Mouse (Mus musculus): ENCODE measurements at regions not wholly inside any gene's neighbourhood (a gene's known extent, or its start where the extent isn't known, plus 50 kb on each side); places are given as distances from the start of the nearest gene placed in this dataset.

DNA sequence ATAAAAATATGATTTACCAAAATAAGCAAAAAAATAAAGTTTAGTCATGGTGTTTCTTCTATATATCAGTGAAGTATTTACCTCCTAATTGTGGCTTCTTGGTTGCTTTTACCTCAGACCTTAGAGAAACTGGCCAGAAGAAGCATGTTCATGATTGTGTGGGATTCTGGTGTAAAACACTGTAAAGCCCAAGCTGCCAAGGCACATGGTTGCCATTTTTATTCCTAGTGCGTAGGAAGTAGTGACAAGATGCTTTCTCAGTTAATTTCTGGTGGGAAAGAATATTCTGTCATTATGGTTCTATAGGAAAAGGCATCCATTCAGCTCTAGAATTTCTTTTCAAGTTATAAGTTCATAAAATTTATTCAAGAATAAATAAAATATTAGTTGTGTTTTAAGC, 805.2 kb downstream of the Olfm4 start:
- H3K4me1 ChIP-seq (replicated peaks; ENCODE audit: control insufficient read depth, insufficient read depth, low read length), result no peaks in the 10 kb centered on the region
- DNase-seq (ENCODE audit: low spot score) (no peak), ATAC-seq (ENCODE audit: low FRiP score) (no peak)
- 91% methylated on average over 1 of the region's 1 CpGs for WGBS
- H3K36me3 ChIP-seq (replicated peaks; ENCODE audit: control insufficient read depth, insufficient read depth), result no peaks in the 10 kb centered on the region
- H3K27ac ChIP-seq, result no peak overlapping the region
- no peak overlapping the region for H3K9ac ChIP-seq
- H3K9me3 ChIP-seq (ENCODE audit: control insufficient read depth, low read length), result no peaks in the 10 kb centered on the region
- H3K4me3 ChIP-seq (replicated peaks; ENCODE audit: low read length), result no peak overlapping the region
- no peak overlapping the region for H3K4me2 ChIP-seq (replicated peaks)
- no peaks in the 10 kb centered on the region for H3K27me3 ChIP-seq (ENCODE audit: control insufficient read depth, insufficient read depth, low read length)

DNA sequence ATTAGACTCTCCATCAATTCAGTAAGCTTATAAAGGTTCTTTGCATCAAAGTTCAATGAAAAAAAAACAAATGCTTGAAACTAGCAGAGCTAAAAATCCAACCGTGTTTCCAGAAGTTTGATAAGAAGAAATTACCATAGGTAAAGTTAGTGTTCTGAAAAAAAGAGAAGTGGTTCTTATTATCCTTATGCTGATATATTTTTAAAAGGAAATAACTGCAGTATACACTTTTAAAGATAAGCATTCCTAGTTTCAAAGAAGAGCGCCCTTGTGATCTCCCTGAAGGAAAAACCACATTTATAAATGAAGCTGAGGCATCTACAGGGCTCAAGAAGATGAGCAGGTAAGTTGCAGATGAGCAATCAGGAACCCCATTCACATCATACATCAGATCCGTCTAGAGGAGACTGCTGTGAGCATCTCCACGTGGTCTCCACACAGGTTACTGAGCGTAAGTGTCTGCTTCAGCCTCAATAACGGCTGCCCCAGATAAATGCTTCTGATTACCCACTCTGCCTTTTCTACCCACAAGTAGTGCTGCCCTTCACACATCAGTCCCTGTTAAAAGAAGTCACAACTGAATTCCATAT, 815.6 kb downstream of the Olfm4 start:
- ATAC-seq (ENCODE audit: low FRiP score), result no peak

DNA sequence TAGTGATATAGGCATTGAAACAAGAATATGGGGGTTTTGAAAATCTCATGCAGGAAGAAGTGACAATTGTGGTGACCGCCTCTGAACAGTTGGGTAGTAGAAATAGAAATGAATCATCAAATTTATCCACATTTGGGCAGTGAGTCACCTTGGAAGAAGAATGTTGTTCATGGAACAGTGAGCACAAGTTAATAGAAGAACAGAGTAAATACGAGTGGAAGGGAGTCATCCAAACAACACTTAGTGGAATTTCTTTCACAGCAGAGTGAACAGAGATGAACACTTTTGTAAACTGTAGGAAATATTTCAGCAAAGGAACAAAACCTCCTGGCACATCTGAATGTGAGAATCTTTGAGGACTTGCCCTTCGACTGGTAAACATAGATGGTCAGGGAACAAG, 846.6 kb downstream of the Olfm4 start:
- H3K4me2 ChIP-seq (replicated peaks), result no peak overlapping the region
- no peak overlapping the region for H3K27ac ChIP-seq
- no peak for DNase-seq (ENCODE audit: low spot score)
- H3K9me3 ChIP-seq (ENCODE audit: control insufficient read depth, low read length), result no peaks in the 10 kb centered on the region
- no peak for ATAC-seq (ENCODE audit: low FRiP score)
- H3K9ac ChIP-seq, result no peak overlapping the region
- H3K36me3 ChIP-seq (replicated peaks; ENCODE audit: control insufficient read depth, insufficient read depth), result no peaks in the 10 kb centered on the region
- WGBS, result 78% methylated on average over 3 of the region's 3 CpGs
- no peaks in the 10 kb centered on the region for H3K27me3 ChIP-seq (ENCODE audit: control insufficient read depth, insufficient read depth, low read length)
- H3K4me1 ChIP-seq (replicated peaks; ENCODE audit: control insufficient read depth, insufficient read depth, low read length), result no peaks in the 10 kb centered on the region
- H3K4me3 ChIP-seq (replicated peaks; ENCODE audit: low read length), result no peak overlapping the region

More for the DNA sequence above, 815.6 kb downstream of the Olfm4 start:
- Histone ChIP-seq H3K9ac (no peak overlapping the region), H3K4me3 (replicated peaks; ENCODE audit: low read length) (no peak overlapping the region), H3K9me3 (ENCODE audit: control insufficient read depth, low read length) (no peaks in the 10 kb centered on the region), H3K27ac (no peak overlapping the region), H3K27me3 (ENCODE audit: control insufficient read depth, insufficient read depth, low read length) (no peaks in the 10 kb centered on the region), H3K4me2 (replicated peaks) (no peak overlapping the region), H3K36me3 (replicated peaks; ENCODE audit: control insufficient read depth, insufficient read depth) (no peaks in the 10 kb centered on the region), H3K4me1 (replicated peaks; ENCODE audit: control insufficient read depth, insufficient read depth, low read length) (no peaks in the 10 kb centered on the region)
- DNase-seq (ENCODE audit: low spot score), result no peak
- WGBS, result 89% methylated on average over 6 of the region's 6 CpGs

DNA sequence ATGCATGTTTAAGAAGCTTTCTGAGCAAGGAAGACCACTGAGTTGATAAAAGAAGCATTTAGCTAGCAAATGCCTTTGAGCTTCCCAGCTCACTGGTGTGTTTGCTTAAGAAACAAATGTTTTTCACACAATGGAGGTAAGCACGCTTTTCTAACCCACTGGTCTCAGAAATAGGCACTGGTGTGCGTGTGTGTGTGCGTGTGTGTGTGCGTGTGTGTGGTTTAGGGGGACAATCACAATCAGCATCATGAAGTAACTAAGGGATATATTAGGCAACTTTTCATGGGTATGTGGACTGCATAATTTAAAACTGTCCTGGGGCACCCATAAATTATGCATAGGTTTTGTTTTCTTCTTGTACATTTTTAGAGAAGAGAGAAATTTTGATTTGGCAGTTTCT, 860.7 kb downstream of the Olfm4 start:
- no peak overlapping the region for H3K9ac ChIP-seq
- 0 out of 2 replicates have a peak overlapping the region, but pooled peaks have one; percentile 14 for H3K27ac ChIP-seq
- ATAC-seq (ENCODE audit: low FRiP score) (no peak), DNase-seq (ENCODE audit: low spot score) (no peak)
- no peaks in the 10 kb centered on the region for H3K27me3 ChIP-seq (ENCODE audit: control insufficient read depth, insufficient read depth, low read length)
- H3K4me2 ChIP-seq (replicated peaks), result no peak overlapping the region
- no peak overlapping the region for H3K4me3 ChIP-seq (replicated peaks; ENCODE audit: low read length)
- no peaks in the 10 kb centered on the region for H3K36me3 ChIP-seq (replicated peaks; ENCODE audit: control insufficient read depth, insufficient read depth)
- WGBS, result 80% methylated on average over 4 of the region's 4 CpGs
- no peaks in the 10 kb centered on the region for H3K9me3 ChIP-seq (ENCODE audit: control insufficient read depth, low read length)
- peaks cover 6% of the 10 kb centered on the region; the same call in 1 of the 2 replicates for H3K4me1 ChIP-seq (replicated peaks; ENCODE audit: control insufficient read depth, insufficient read depth, low read length)

DNA sequence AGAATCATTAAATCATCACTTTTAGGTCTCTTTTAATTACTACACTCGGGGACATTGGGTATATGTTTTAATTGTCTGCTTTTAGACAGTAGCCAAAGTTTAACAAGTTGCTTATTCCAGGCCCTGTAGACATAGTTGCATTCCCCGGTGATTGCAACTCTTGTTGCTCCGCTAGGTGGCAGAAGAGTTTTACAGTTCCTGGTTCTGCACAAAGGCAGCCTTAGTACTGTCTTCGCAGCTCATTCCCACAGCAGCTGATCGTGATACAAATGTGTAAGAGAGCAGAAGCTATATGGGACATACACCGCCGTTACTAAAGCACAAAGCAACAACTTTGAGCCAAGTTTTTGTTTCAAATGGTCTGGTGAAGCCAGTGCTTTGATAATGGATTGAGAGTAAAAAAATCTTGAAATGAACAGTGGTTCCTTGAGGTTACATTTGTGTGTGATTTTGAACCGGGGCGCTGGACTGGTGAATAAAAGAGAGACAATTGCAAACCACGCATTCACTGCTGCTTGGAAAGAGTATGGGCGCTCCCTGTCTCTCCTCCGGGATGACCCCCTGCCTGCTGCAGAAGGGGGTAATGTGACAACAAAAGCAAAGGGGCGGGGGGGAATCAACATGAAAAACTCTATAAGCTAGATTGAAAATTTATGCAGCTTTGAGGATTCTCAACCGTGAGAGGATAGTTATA, 861.8 kb downstream of the Olfm4 start:
- no peaks in the 10 kb centered on the region for H3K27me3 ChIP-seq (ENCODE audit: control insufficient read depth, insufficient read depth, low read length)
- peaks cover 6% of the 10 kb centered on the region; the same call in 1 of the 2 replicates for H3K4me1 ChIP-seq (replicated peaks; ENCODE audit: control insufficient read depth, insufficient read depth, low read length)
- peak overlapping the region; percentile 66 for H3K27ac ChIP-seq
- peak overlapping the region; percentile 35 for H3K9ac ChIP-seq
- H3K36me3 ChIP-seq (replicated peaks; ENCODE audit: control insufficient read depth, insufficient read depth), result no peaks in the 10 kb centered on the region
- no peaks in the 10 kb centered on the region for H3K9me3 ChIP-seq (ENCODE audit: control insufficient read depth, low read length)
- H3K4me2 ChIP-seq (replicated peaks), result peak overlapping the region; percentile 46
- peak overlapping the region; percentile 24 for H3K4me3 ChIP-seq (replicated peaks; ENCODE audit: low read length)
- DNase-seq (ENCODE audit: low spot score), result peak; percentile 92
- ATAC-seq (ENCODE audit: low FRiP score), result peak; percentile 91
- 10% methylated on average over 14 of the region's 14 CpGs for WGBS

DNA sequence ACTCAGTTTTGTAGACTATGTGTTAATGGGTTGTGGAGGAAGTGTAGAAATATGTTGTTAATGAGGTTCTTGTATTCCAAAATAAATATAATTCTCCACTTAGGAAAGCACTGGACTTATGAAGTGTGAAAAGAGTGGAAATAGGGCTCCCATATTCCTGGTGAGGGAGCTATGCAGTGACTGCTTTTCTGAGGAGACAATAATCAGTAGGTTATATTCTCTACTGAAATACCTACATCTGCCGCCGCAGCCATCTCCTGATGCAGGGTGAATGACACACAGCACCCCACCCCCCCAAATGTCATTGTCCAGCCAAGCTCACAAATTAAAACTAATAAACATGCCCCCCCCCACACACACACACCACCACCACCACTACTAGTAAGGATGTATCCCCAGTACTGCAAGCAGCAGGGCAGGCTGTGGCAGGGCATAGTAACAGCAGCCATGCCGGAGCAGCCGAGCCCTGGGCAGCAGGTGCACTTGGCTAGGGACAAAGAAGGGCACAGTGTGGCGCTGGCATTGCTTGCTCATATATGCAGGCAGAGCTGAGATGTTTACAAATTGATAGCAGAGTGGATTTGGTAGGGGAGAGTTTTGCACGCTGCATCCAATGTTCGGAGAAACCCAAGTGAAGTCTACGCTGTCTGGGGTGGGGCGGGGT, 862.7 kb downstream of the Olfm4 start:
- peak; percentile 73 for ATAC-seq (ENCODE audit: low FRiP score)
- 57% methylated on average over 9 of the region's 9 CpGs for WGBS
- DNase-seq (ENCODE audit: low spot score), result no peak
- Histone ChIP-seq H3K27ac (peak overlapping the region; percentile 66), H3K4me2 (replicated peaks) (peak overlapping the region; percentile 46), H3K4me3 (replicated peaks; ENCODE audit: low read length) (no peak overlapping the region), H3K27me3 (ENCODE audit: control insufficient read depth, insufficient read depth, low read length) (no peaks in the 10 kb centered on the region), H3K9ac (peak overlapping the region; percentile 35), H3K9me3 (ENCODE audit: control insufficient read depth, low read length) (no peaks in the 10 kb centered on the region), H3K4me1 (replicated peaks; ENCODE audit: control insufficient read depth, insufficient read depth, low read length) (peaks cover 6% of the 10 kb centered on the region; the same call in 1 of the 2 replicates), H3K36me3 (replicated peaks; ENCODE audit: control insufficient read depth, insufficient read depth) (no peaks in the 10 kb centered on the region)

Measured in hindbrain, embryonic 14.5 days (tissue).